Mouse (Mus musculus): ENCODE data around the gene Cog6.

GRCm38 (mm10) chr3:52963441-52963840 is 53.6 kb downstream of the Cog6 start:
- TF ChIP-seq CTCF (IDR thresholded peaks at IDR 0.05; ENCODE audit: extremely low read depth, insufficient read depth, low read length) = no peak
- no peak for TF ChIP-seq POLR2A (IDR thresholded peaks at IDR 0.05; ENCODE audit: extremely low read depth, insufficient read depth, low read length)

Measured in cortical plate, adult 2 months (tissue).